Mouse (Mus musculus): ENCODE measurements around the gene Tapbp.

Tapbp gene

DNA sequence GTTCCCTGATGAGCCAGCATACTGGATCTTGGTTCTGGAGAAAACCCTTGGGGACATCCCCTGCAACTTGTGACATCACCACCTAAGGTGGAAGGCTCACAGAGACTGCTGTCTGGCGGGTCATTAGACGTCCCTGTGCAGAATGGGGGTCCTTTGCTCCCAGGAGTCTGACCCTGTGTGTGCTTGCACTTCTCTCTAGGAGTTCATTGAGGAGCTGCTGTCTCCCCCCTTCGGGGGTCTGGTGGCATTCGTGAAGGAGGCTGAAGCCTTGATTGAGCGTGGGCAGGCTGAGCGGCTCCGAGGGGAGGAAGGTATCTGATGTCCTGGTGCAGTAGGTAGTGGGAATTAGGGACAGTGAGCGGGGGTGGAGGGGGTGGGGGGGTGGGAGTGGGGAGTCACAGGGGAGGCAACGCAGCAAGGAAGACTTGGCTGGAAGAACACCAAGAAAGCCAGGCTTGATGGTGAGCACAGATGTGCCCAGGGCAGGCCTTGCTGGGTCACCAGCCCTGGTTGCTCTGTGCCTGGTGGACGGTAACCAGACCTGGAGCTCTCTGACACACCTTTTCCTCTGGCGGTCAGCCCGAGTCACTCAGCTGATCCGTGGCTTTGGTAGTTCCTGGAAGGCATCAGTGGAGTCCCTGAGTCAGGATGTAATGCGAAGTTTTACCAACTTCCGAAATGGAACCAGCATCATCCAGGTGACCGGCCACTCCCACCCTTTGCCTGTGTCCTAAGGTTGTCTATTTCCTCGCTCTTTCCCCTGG is 49.6 kb downstream of the Tapbp start:
- DNase-seq (ENCODE audit: low read depth, low spot score), result no peak

DNA sequence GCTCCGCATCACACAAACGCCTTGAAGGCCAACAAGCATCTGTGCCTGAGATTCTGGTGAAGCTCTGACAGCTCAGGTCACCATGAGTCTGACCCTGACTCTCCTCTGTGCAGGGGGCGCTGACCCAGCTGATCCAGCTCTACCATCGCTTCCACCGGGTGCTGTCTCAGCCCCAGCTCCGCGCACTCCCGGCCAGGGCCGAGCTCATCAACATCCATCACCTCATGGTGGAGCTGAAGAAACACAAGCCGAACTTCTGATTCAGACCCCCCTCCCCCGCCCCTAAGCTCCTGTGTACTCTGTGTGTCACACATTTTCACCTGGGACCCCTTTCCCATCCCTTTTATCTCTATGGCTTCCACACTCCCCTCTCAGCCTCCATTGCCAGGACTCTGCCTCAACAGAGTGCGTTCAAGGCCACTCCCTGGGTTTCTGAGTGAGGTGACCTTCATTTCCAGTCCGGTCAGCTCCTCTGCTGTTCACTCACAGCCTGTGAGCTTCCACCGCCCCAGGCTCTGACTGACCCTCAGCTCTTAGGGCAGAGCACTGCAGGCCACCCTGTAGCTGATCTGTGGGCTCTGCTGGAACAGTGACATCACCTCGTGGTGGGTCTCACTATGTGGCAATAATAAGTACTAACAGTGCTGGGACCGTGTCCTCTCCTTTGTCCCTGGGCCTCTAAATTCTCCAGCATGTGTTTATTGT is 50.3 kb downstream of the Tapbp start:
- DNase-seq (ENCODE audit: low read depth, low spot score), result no peak

DNA sequence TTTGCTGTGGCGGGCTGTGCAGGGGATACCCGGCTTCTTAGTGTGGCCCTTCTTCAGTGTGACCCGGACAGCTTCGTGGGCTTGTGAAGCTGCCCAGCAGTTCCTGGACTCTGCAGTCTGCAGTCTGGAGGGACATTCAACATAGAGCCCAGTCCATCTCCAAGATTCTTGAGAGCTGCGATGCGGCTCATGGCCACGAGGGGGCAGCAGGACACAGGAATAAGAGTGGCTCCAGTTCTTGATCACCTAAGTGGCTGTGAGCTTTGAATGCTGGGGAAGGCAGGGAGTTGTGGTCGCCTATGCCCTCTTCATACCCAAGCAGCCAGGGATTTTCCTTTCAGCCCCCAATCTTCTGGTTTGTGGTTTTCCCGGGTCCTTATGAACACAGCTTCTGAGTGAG is 52.8 kb downstream of the Tapbp start:
- DNase-seq (ENCODE audit: low read depth, low spot score), result peak; percentile 88

DNA sequence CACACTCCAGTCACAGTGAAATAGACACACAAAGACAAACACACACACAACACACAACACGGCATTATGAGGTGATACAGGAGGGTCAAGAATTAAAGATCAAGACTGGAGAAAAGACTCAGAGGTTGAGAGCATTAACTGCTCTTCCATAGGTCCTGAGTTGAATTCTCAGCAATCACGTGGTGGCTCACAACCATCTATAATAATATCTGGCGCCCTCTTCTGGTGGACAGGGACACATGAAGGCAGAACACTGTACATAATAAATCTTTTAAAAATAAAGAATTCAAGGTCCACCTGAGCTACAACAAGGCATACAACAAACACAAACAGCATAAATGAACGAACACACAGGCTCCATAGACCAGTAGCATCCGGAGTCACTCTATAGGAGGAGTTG is 53.2 kb downstream of the Tapbp start:
- DNase-seq (ENCODE audit: low read depth, low spot score), result peak; percentile 74

DNA sequence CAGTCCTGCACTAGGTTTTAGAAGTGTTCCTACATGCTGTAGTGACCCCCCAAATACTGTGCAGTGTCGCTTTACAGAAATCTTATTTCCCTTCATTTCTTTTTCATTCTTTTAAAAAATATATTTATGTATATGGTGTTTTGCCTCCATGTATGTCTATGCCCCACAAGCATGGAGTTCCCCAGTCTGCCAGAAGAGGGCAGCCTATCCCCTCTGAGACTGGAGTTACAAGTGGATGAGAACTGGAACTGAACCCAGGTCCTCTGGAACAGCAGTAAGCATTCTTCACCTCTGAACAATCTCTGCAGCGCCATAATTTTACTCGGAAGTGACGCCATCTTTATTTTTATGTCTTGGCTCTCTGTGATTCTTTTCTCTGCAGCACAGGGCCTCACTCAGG is 53.7 kb downstream of the Tapbp start:
- no peak for DNase-seq (ENCODE audit: low read depth, low spot score)

DNA sequence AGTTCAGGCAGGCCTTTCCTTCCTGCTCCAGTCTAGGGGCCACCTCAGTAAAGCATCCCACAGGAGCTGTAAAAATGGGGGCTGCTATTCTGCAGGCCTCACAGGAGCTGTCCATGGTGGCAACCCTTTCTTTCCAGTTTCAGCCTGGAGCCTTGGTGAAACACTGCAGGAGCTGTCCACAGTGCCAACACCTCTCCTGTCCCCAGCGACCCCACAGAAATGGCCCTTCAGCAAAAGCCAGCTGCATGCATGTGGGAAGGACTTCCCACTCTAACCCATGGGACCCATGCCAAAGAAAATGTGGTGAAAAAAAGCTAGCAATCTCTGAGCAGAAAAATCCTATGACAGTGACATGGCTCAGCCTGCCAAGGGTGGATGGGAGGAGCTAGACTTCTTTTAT is 57.0 kb downstream of the Tapbp start:
- DNase-seq (ENCODE audit: low read depth, low spot score), result no peak

DNA sequence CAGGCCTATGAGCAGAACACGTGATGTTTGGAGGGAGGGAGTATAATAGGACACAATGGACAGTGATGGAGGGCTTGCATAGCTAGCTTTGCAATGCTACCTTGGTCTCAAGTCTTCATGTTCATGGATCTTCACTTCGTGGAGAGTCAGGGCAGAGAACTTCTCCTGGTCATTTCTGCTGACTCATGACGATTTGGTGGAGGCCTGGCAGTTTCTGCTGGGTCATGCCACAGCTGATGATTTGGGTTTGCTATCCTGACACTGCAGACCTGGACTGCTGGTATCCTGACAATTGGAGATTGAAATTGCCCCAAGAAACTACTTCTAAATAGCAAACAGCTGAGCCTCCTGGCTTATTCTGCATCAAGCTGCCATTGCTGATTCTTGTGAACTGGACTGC is 57.9 kb downstream of the Tapbp start:
- DNase-seq (ENCODE audit: low read depth, low spot score), result no peak

DNA sequence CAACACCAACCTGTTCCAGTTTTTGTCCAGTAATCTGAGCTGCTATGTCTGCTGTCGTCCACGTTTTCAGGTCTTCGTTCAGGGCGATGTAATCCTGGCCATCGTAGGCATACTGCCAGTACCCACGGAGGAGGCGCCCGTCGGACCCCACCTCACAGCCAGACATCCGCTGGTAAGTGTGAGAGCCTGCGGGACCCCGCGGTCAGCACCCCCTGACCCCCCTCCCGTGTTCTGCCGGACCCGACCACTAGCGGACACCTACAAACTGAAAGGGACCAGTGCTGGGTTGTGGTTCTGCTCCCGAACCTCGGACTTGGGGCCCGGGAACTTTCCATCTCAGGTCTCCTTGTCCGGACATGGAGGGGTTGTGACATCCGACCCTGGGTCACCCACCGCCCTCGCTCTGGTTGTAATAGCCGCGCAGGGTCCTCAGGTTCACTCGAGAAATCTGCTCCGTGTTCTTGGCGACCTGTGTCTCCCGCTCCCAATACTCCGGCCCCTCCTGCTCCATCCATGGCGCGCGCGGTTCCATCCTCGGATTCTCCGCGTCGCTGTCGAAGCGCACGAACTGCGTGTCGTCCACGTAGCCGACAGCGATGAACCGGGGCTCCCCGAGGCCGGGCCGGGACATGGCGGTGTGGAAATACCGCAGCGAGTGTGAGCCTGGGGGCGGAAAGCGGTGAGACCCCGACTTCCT is 62.3 kb downstream of the Tapbp start:
- DNase-seq (ENCODE audit: low read depth, low spot score), result no peak

DNA sequence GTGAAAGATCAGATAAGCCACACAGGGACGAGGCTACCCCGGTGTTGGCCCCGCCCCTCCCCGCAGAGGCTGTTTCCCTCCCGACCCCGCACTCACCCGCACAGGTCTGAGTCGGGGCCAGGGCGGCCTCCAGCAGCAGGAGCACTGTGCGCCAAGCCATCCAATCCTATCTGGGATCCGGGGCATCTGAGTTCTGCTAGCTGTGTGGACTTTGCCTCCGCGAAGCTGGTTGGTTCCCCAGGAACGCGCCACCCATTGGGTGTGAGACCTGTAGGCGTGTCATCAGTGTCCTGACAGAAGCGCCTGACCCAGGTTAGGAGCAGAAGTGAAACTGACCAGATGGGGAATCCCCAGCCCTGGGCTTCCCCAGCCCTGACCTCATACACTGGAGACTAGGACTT is 62.9 kb downstream of the Tapbp start:
- DNase-seq (ENCODE audit: low read depth, low spot score), result peak; percentile 98

Measured in brain, adult 2 months (tissue).